Mouse (Mus musculus): ENCODE results near the gene Dhps.

DNA sequence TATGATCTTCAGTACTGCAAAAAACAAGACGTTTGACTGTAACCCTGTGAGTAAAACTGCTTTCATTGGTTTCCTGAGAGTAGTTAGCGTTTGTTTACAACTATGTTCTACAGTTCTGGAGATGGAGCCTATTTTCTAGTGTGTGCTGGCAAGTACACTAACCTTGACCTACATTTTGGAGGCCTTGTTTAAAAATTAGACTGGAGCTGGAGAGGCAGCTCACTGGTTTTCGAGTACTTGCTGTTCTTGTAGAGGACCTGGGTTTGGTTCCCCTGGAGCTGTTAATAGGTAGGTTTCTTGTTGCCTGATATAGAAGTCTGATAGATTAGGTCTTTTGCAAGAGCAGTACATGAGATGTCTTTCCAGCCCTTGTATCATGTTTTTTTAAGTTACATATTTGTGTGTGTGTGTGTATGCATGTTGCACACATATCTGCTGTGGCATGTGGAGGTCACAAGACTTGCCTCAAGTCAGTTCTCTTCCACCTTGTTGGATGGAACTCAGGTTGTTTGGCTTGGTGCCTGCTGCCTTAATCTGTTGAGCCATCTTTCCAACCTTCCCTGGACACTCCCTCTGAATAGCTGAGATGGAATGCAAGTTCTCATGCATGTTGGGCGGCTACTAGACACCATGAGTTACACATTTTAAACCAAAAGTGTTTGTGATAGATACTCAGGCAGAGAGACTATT, 38.8 kb upstream of the Dhps start:
- no peak for TF ChIP-seq POLR2A (IDR thresholded peaks at IDR 0.05; ENCODE audit: borderline replicate concordance, extremely low read depth, low read depth, low read length)
- TF ChIP-seq CTCF (IDR thresholded peaks at IDR 0.05; ENCODE audit: insufficient read depth, low read length) = no peak
